Mouse (Mus musculus) heart, adult 2 months (tissue): ENCODE measurements around the gene Leng9. TPM values are rescaled to one million over a fixed set of nuclear protein-coding genes. Genes with fewer than 3 reads are reported as not detected.

Experiments used
- DNase-seq, 2 experiments: peaks; one replicate each; pipeline ENCODE4 v3.0.0; 2021
- H3K27ac ChIP-seq: fragments of 200-600 bp; 2 replicates; pipeline ENCODE4 v1.8.1; 2022
- H3K27me3 ChIP-seq: fragments of 200-500 bp; 2 replicates; pipeline ENCODE4 v1.6.1; 2012; ENCODE audit warnings: mild to moderate bottlenecking, low read length, inconsistent platforms, mixed read lengths; ENCODE audit not compliant: control insufficient read depth, insufficient read depth
- H3K36me3 ChIP-seq: fragments of 200-500 bp; 2 replicates; pipeline ENCODE4 v1.6.1; 2012; ENCODE audit warnings: low read length, inconsistent platforms; ENCODE audit not compliant: control insufficient read depth, insufficient read depth
- H3K4me1 ChIP-seq: fragments of 200-500 bp; 2 replicates; pipeline ENCODE4 v1.6.1; 2011; ENCODE audit warnings: low read length; ENCODE audit not compliant: control insufficient read depth, insufficient read depth
- H3K4me3 ChIP-seq: fragments of 200-600 bp; 2 replicates; pipeline ENCODE4 v1.8.1; 2022
- H3K79me2 ChIP-seq: fragments of 200-500 bp; replicated peaks from 2 replicates; pipeline ENCODE4 v1.6.1; 2012; ENCODE audit warnings: mild to moderate bottlenecking, inconsistent platforms, low read length, moderate library complexity, mixed read lengths; ENCODE audit not compliant: control insufficient read depth, insufficient read depth
- H3K9ac ChIP-seq: fragments of 200-500 bp; 2 replicates; pipeline ENCODE4 v1.6.1; 2012; ENCODE audit warnings: low read depth, mild to moderate bottlenecking, control low read depth, inconsistent platforms, low read length, mixed read lengths
- CTCF ChIP-seq: fragments of 200-600 bp; IDR thresholded peaks from 2 replicates; pipeline ENCODE4 v1.8.1; 2022; ENCODE audit warnings: antibody characterized with exemption, mild to moderate bottlenecking, moderate library complexity
- EP300 ChIP-seq: fragments of 200-500 bp; IDR thresholded peaks from 2 replicates; pipeline ENCODE4 v1.6.1; 2011; ENCODE audit warnings: low read depth, low read length, control low read depth; ENCODE audit not compliant: insufficient read depth
- POLR2A ChIP-seq: fragments of 200-500 bp; IDR thresholded peaks from 2 replicates; pipeline ENCODE4 v1.6.1; 2011; ENCODE audit warnings: mild to moderate bottlenecking, low read depth, low read length, control low read depth; ENCODE audit not compliant: insufficient read depth
- WGBS: fragments of 180-500 bp; shearing (Covaris S2); methylation state at CpG from one replicate; pipeline ENCODE4 v1.1.7; 2018; 5-methylcytosine and 5-hydroxymethylcytosine counted together
- intact Hi-C: fragments of 180-260 bp; cut with DNase I; formaldehyde crosslinking; loops from one replicate; pipeline ENCODE4 v1.15.1; 2025
- long read RNA-seq: library from polyadenylated mRNA; stranded (forward); transcript quantifications from one replicate; pipeline ENCODE4 v2.0.0, GENCODE M21; 2021
- polyA plus RNA-seq: library from polyadenylated mRNA; depleted of rRNA; stranded (reverse); fragments of >200 nt; gene quantifications from 2 replicates; pipeline ENCODE4 v1.2.3, GENCODE M21; 2012; rRNA removed
- total RNA-seq, 2 experiments: library from RNA; stranded (reverse); gene quantifications; 2 replicates each; pipeline ENCODE4 v1.2.3; 2021

Gene Leng9
- total RNA-seq: 1 to 10 TPM; 2.2 to 3.7 TPM
- 3.3 TPM in 2 replicates for polyA plus RNA-seq
- long read RNA-seq, partial matches to known transcripts: 0 of 3 reads
- long read RNA-seq, other reads (novel, unspliced or antisense): 0 of 3 reads

- no peaks in the 10 kb centered on the region for H3K27me3 ChIP-seq
- H3K9ac ChIP-seq: peak within 1 kb of the TSS; percentile 93
- peaks cover 4% of the 10 kb centered on the region for H3K4me1 ChIP-seq
- peak within 1 kb of the TSS; percentile 99 for H3K27ac ChIP-seq
- WGBS: 4% methylated on average over 14 of the region's 14 CpGs
- intact Hi-C loops: loop anchor here (2.0 to 10.0 kb wide), 2 partner anchors 15 to 655 kb away; partner anchors contain the start of gene Cdc42ep5
- H3K36me3 ChIP-seq: no peaks in the 10 kb centered on the region
- H3K79me2 ChIP-seq: no peaks in the 10 kb centered on the region
- peak; percentile 65 to 72 for DNase-seq
- TF ChIP-seq CTCF (no peak), EP300 (no peak), POLR2A (no peak)
- H3K4me3 ChIP-seq: peak within 1 kb of the TSS; percentile 64
These were observed at the start of gene Leng9 for GRCm38 (mm10) chr7:4150059-4150541. Gene Leng9 (minus strand): TSS chr7:4150374.

DNA sequence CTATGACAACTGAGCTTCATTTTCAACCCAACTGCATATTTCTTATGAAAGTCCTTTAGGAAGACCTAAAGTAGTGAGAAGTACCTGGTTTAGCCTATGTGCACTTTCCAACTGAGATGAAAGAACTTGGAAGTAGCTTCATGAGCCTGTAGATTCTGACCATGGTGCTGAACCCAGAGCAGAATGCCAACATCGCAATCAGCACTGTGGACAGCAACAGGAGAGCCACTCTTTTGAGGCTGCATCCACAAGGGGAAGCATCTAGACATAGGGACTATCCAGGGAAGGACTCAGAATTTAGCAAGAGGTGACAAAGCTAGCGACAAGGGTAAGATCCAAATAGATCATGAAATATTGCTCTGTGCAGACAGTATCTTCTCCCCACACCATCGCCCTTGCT lies 28.3 kb upstream of the Leng9 start:
- no peak overlapping the region for H3K27ac ChIP-seq
- no peaks in the 10 kb centered on the region for H3K36me3 ChIP-seq
- H3K9ac ChIP-seq: no peak overlapping the region
- H3K79me2 ChIP-seq: no peaks in the 10 kb centered on the region
- no peaks in the 10 kb centered on the region for H3K27me3 ChIP-seq
- 33% methylated on average over 3 of the region's 3 CpGs for WGBS
- intact Hi-C loops: no loop called here
- TF ChIP-seq CTCF (peak; percentile 7; the same call in 1 of the 2 replicates), POLR2A (no peak), EP300 (no peak)
- H3K4me1 ChIP-seq: no peaks in the 10 kb centered on the region
- DNase-seq: peak; percentile 30 to 60
- no peak overlapping the region for H3K4me3 ChIP-seq

DNA sequence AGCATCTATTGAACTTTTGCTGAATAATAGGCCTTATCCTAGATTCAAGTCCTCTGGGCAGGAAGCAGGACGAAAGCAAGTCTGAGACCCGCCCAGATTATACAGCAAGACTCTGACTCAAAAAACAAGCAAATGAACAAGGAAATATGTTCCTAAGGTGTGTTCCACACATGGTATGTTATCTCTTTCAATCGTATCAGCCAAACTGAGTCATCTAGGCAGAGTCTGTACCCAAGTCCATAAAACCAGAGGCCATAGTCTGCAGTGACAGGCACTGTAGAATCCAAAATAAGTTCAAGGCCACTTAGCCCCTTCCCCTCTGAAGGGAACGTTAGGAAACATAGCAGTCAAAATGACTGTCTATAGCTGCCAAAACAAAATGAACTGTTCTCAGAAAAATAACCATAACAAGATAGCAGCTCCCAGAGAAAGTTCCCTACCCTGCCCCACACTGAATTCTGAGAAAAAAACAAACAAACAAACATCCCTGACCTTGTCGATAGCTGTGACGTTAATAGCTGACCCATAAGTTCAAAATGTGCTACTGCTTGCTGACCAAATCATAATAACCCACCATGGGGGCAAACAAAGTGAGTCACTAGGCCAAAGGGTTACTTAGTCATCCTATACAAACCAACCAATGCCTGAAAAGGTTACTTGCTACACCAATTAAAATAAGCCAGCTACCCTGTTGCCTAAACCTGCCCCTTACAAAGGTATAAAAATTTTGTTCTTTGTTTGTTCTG lies 20.2 kb upstream of the Leng9 start:
- DNase-seq: no peak
- H3K27me3 ChIP-seq: no peaks in the 10 kb centered on the region
- no peak overlapping the region for H3K9ac ChIP-seq
- WGBS: 55% methylated on average over 6 of the region's 6 CpGs
- H3K27ac ChIP-seq: no peak overlapping the region
- H3K36me3 ChIP-seq: no peaks in the 10 kb centered on the region
- H3K79me2 ChIP-seq: no peaks in the 10 kb centered on the region
- TF ChIP-seq POLR2A: no peak
- no peak for TF ChIP-seq EP300
- TF ChIP-seq CTCF: no peak
- no peaks in the 10 kb centered on the region for H3K4me1 ChIP-seq
- intact Hi-C loops: no loop called here
- H3K4me3 ChIP-seq: no peak overlapping the region

DNA sequence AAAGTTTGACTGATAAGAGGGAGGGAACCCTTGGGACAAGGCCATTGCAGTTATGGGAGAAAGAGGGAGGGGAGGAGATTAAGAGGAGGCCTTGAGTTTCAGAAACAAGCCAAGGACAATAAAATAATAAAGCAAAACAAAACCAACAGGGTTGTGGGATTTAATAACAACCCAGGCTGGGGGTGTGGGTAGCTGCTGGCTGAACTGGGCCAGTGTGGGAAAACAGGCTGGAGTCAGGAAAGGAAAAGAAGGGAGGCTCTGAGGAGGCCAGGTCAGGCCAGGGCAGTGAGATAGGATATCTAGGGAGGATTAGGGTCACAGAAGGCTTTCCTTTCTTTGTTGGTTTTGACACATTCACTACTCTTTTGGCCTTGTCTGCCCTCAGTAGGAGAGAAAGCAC lies 16.9 kb upstream of the Leng9 start:
- no peaks in the 10 kb centered on the region for H3K79me2 ChIP-seq
- no peak overlapping the region for H3K4me3 ChIP-seq
- no peak for DNase-seq
- TF ChIP-seq POLR2A (no peak), CTCF (no peak), EP300 (no peak)
- H3K27ac ChIP-seq: no peak overlapping the region
- peaks cover 1% of the 10 kb centered on the region; the same call in 1 of the 2 replicates for H3K4me1 ChIP-seq
- H3K36me3 ChIP-seq: no peaks in the 10 kb centered on the region
- H3K9ac ChIP-seq: no peak overlapping the region
- H3K27me3 ChIP-seq: no peaks in the 10 kb centered on the region
- intact Hi-C loops: no loop called here

DNA sequence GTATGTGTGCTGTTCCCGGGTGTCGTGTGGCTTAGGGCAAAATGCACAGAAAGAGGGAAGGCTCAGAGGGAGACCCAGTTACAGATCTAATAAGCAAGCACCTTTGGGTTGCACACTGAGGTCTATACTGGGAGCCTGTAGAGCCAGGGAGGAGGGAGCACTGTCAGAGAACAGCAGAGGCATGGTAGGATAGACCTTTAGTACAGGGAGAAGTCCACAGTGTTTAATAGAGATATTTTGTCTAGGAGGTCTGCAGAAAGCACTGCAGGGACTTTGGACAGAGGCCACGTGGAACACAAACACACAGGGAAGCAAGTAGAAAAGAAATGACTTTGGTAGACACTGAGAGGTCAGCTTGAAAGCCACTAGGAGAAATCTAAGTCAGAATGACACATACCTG lies 15.1 kb upstream of the Leng9 start:
- no peaks in the 10 kb centered on the region for H3K79me2 ChIP-seq
- intact Hi-C loops: loop anchor here (2.0 kb wide), 1 partner anchor 14 kb away; the partner anchor contains the start of gene Leng9
- WGBS: 12% methylated on average over 3 of the region's 3 CpGs
- H3K4me1 ChIP-seq: peaks cover 1% of the 10 kb centered on the region; the same call in 1 of the 2 replicates
- H3K4me3 ChIP-seq: no peak overlapping the region
- H3K9ac ChIP-seq: 0 out of 2 replicates have a peak overlapping the region, but pooled peaks have one; percentile 10
- no peaks in the 10 kb centered on the region for H3K36me3 ChIP-seq
- DNase-seq: no peak
- no peak overlapping the region; the same call in 1 of the 2 replicates for H3K27ac ChIP-seq
- no peaks in the 10 kb centered on the region for H3K27me3 ChIP-seq
- TF ChIP-seq CTCF (no peak), POLR2A (no peak)
